Mouse (Mus musculus): ENCODE measurements around the gene Scgb1b20. TPM values are rescaled to one million over a fixed set of nuclear protein-coding genes. Genes with fewer than 3 reads are reported as not detected.
"Not testable (repeated sequence)": the region's sequence is repeated elsewhere in the genome, so short reads cannot be mapped to it uniquely, and the experiment has no call there.

The Scgb1b20 gene
- polyA plus RNA-seq (2012; ENCODE audit: insufficient read depth, low replicate concordance): not detected in 2 replicates

DNA sequence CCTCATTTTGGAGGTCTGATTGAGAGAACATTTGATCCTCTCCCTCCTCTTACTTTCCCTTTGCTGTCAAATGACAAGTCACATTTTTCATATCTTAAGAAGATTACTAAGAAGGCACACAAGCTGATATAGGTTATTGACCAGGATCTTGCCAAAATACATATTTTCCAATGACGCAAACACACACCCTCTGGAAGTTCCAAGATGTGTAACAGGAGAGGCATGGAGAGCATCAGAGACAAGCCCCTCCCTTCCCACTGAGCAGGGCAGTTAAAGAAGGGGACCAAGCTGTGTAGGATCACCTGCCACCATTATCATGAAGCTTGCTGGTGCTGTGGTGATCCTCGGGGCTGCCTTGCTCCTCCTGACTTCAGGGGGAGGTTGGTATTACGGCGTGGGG lies at the start of gene Scgb1b20:
Gene Scgb1b20 (plus strand): TSS at position 301 of the 400 bp plus-strand sequence.
- H3K9me3 ChIP-seq; H3K36me3 ChIP-seq (replicated peaks; ENCODE audit: low read length); H3K4me3 ChIP-seq (replicated peaks); H3K27me3 ChIP-seq (replicated peaks); H3K4me1 ChIP-seq: not testable (repeated sequence)

GRCm38 (mm10) chr7:33366222-33366621 lies 6.8 kb upstream of the Scgb1b20 start, which contains the start of gene Scgb2b20:
Scgb2b20 (minus strand) TSS chr7:33366322.
- H3K36me3 ChIP-seq (replicated peaks; ENCODE audit: low read length); H3K9me3 ChIP-seq; H3K4me3 ChIP-seq (replicated peaks): not testable (repeated sequence)

GRCm38 (mm10) chr7:33399749-33400148 lies 26.7 kb downstream of the Scgb1b20 start:
- peaks cover 23% of the 10 kb centered on the region for H3K9me3 ChIP-seq
- not testable (repeated sequence) for H3K4me1 ChIP-seq; H3K36me3 ChIP-seq (replicated peaks; ENCODE audit: low read length); H3K4me3 ChIP-seq (replicated peaks); H3K27me3 ChIP-seq (replicated peaks)

More at GRCm38 (mm10) chr7:33366222-33366621, 6.8 kb upstream of the Scgb1b20 start, which contains the start of gene Scgb2b20:
- not testable (repeated sequence) for H3K27me3 ChIP-seq (replicated peaks); H3K4me1 ChIP-seq

DNA sequence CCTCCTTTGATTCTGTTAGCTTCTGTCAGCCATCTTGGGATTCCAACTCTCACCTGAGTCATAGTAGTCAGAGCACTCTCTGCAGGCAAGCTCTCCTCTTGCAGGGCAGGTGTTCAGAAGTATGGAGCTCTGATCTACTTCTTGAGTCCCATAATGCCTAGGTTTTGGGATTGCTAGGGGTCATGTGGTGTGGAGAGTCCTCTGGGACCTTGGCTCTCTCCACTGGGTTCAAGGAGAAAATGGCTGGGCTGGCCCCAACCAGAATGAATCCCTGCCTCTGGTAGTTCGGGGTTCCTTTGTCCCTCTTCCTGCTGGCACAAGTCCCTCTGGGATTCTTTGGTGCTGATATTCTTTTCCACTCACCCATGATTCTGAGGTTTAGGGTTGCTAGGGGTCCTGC lies 28.6 kb downstream of the Scgb1b20 start:
- Histone ChIP-seq H3K27me3 (replicated peaks) (no peaks in the 10 kb centered on the region), H3K9me3 (peaks cover 23% of the 10 kb centered on the region), H3K36me3 (replicated peaks; ENCODE audit: low read length) (no peaks in the 10 kb centered on the region), H3K4me3 (replicated peaks) (no peak overlapping the region), H3K4me1 (no peaks in the 10 kb centered on the region)
- no peak for TF ChIP-seq FLI1 (IDR thresholded peaks at IDR 0.05; ENCODE audit: low read length)
- TF ChIP-seq GATA1 (IDR thresholded peaks at IDR 0.05; ENCODE audit: borderline replicate concordance, low read length): no peak

DNA sequence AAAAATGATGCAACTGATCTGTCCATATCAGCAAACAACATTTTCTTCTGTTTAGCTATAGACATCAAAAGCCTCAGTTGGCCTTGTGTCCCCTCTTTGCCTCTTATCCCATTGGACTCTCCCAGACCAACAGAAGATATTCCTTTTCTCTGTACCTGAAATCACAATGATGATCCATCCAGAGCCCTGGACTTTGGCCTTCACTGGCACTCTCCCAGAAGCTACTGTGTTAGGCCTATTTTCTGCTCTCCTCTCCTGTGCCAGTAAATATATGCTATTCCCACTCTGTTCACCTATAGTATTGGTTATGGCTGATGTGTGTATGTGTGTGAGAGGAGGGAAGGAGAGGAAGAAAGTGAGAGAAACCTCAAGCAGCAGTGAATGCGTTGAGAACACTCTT lies 36.6 kb downstream of the Scgb1b20 start:
- H3K4me3 ChIP-seq (replicated peaks); H3K27me3 ChIP-seq (replicated peaks); H3K36me3 ChIP-seq (replicated peaks; ENCODE audit: low read length); H3K9me3 ChIP-seq; H3K4me1 ChIP-seq: not testable (repeated sequence)

Other genes starting within 250 kb of the Scgb1b20 start
- not detected in 2 replicates for gene Scgb2b18, start 199.4 kb upstream of the Scgb1b20 start, polyA plus RNA-seq (2012; ENCODE audit: insufficient read depth, low replicate concordance)
- not detected in 2 replicates for gene Scgb1b18, start 187.7 kb upstream of the Scgb1b20 start, polyA plus RNA-seq (2012; ENCODE audit: insufficient read depth, low replicate concordance)
- not detected in 2 replicates for gene Scgb2b19, start 92.9 kb upstream of the Scgb1b20 start, polyA plus RNA-seq (2012; ENCODE audit: insufficient read depth, low replicate concordance)
- not detected in 2 replicates for gene Scgb1b19, start 85.9 kb upstream of the Scgb1b20 start, polyA plus RNA-seq (2012; ENCODE audit: insufficient read depth, low replicate concordance)
- gene Scgb2b20, start 6.9 kb upstream of the Scgb1b20 start, polyA plus RNA-seq (2012; ENCODE audit: insufficient read depth, low replicate concordance): not detected in 2 replicates
- not detected in 2 replicates for gene Scgb2b21, start 147.2 kb downstream of the Scgb1b20 start, polyA plus RNA-seq (2012; ENCODE audit: insufficient read depth, low replicate concordance)